ENCODE assay signal across 11 mouse cellular contexts in the genomic region with DNA sequence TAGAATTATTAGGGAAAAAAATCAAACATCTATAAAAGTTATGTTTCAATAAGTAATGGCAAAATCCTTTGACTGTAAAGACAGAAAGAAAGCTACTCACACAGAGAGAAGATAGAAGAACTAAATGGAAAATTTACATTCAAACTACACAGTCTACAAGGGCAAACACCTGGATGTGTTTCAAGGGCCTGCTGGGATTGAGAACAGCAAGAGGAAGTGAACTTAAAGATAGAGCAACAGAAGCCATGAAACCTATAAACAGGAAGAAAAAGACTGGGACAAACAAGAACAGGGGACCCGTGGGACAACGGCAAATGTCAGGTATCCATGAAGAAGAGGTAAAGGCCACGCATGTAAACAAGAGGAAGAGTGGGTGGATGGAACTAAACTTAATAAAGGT.
"Had no signal": no experiment of that assay in that cellular context is flagged by ENCODE, and none has a peak within 500 bp of the region (broad histone marks: within the 10 kb centered on the region; RNA-seq: fewer than 3 reads in every experiment).

No protein-coding gene starts in this region.

- H3K9ac ChIP-seq: kidney, embryonic 15.5 days; liver, embryonic 15.5 days; neural tube, embryonic 13.5 days; stomach, embryonic 15.5 days had no signal

- H3K27ac ChIP-seq: kidney, embryonic 15.5 days; limb, embryonic 10.5 days; neural tube, embryonic 13.5 days; stomach, embryonic 15.5 days had no signal

- H3K9me3 ChIP-seq: kidney, embryonic 15.5 days; limb, embryonic 10.5 days; liver, embryonic 15.5 days; megakaryocyte, embryonic 14.5 days; neural tube, embryonic 13.5 days; stomach, embryonic 15.5 days had no signal

- ATAC-seq: intestine, embryonic 16.5 days; midbrain, embryonic 16.5 days had no signal

- H3K27me3 ChIP-seq: kidney, embryonic 15.5 days; liver, embryonic 15.5 days; megakaryocyte, embryonic 14.5 days; neural tube, embryonic 13.5 days; stomach, embryonic 15.5 days had no signal

- H3K36me3 ChIP-seq: kidney, embryonic 15.5 days; limb, embryonic 10.5 days; liver, embryonic 15.5 days; neural tube, embryonic 13.5 days; stomach, embryonic 15.5 days had no signal

- H3K4me3 ChIP-seq: kidney, embryonic 15.5 days; limb, embryonic 10.5 days; liver, embryonic 15.5 days; neural tube, embryonic 13.5 days; stomach, embryonic 15.5 days had no signal

- H3K4me1 ChIP-seq: neural tube, embryonic 13.5 days had no signal

- DNase-seq: retina, postnatal 1 day; thymus, postnatal 36 days had no signal

- H3K4me2 ChIP-seq: kidney, embryonic 15.5 days; midbrain, embryonic 11.5 days; neural tube, embryonic 13.5 days; stomach, embryonic 15.5 days had no signal
